Mouse (Mus musculus) erythroblast, embryonic 14.5 days (primary cell): ENCODE results near the gene 1700029J07Rik. TPM values are rescaled to one million over a fixed set of nuclear protein-coding genes. Genes with fewer than 3 reads are reported as not detected.
A peak's percentile ranks its signal among the peaks of the same experiment; 100 is the strongest.

Source experiments
- H3K27me3 ChIP-seq: 2 replicates; pipeline ENCODE4 v1.6.1; 2012; ENCODE audit warnings: inconsistent platforms; ENCODE audit not compliant: control insufficient read depth
- H3K36me3 ChIP-seq: 2 replicates; pipeline ENCODE4 v1.6.1; 2012; ENCODE audit warnings: mild to moderate bottlenecking, inconsistent platforms; ENCODE audit not compliant: control insufficient read depth
- H3K4me1 ChIP-seq: 2 replicates; pipeline ENCODE4 v1.6.1; 2012; ENCODE audit warnings: inconsistent platforms; ENCODE audit not compliant: control insufficient read depth
- H3K4me3 ChIP-seq: replicated peaks from 2 replicates; pipeline ENCODE3; 2012; ENCODE audit warnings: moderate library complexity, mild to moderate bottlenecking, inconsistent platforms
- H3K9me3 ChIP-seq: 2 replicates; pipeline ENCODE4 v1.6.1; 2012; ENCODE audit warnings: low read length, inconsistent platforms, mixed read lengths; ENCODE audit not compliant: control insufficient read depth
- GATA1 ChIP-seq: IDR thresholded peaks from 2 replicates; pipeline ENCODE4 v1.6.1; 2012; ENCODE audit warnings: low read length, inconsistent platforms, mixed read lengths
- TAL1 ChIP-seq: IDR thresholded peaks from 3 replicates; pipeline ENCODE4 v1.6.1; 2012; ENCODE audit warnings: low read length, inconsistent platforms, mixed read lengths
- polyA plus RNA-seq: library from polyadenylated mRNA; stranded (reverse); fragments of >175 nt; gene quantifications from 2 replicates; pipeline ENCODE4 v1.2.3, GENCODE M21; 2012

The 1700029J07Rik gene
- 0.03 TPM in 1 of 2 replicates, not detected in the other for polyA plus RNA-seq

DNA sequence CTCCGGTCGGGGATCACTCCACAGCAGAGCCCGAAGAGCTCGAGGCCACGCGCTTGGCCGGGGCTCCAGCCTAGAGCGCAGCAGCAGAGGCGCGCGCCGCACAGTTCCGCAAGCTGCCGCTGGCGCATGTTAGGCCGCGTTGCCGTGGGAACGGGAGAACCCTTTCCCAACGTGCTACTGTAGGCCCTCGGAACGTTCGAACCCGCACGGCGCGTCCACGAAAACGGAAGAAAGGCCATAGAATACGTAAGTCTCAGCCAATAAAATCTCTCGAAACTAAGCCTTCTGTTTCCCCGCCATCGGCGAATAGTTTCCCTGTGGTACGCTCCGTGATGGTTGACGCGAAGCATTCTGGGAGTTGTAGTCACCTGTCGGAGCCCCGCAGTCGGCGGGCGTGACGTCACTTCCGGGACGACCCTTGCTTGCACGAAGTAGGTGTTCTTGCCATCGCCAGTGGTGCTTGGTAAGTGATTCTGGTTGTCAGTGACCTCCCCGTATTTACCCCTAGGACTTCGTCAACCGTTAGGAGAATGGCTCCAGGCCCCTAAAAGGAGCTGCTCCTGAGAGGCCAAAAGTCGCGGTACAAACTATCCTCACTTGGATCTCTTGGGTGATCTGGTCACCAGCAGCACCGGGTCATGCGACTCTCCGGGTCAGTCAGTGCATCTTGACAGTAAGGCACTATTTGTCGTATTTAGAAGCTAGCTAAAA lies at the start of gene 1700029J07Rik, which contains the start of gene Ufsp2:
Gene 1700029J07Rik (minus strand): TSS at position 127 of the 711 bp plus-strand sequence.
Gene Ufsp2 (plus strand): TSS at position 403 of the 711 bp plus-strand sequence.
- H3K36me3 ChIP-seq = peaks cover 22% of the 10 kb centered on the region
- H3K4me3 ChIP-seq = peak within 1 kb of the TSS; percentile 68
- H3K9me3 ChIP-seq = peaks cover 11% of the 10 kb centered on the region
- H3K4me1 ChIP-seq = peaks cover 25% of the 10 kb centered on the region
- H3K27me3 ChIP-seq = no peaks in the 10 kb centered on the region
- no peak for TF ChIP-seq GATA1

- Histone ChIP-seq H3K36me3 (no peaks in the 10 kb centered on the region), H3K4me1 (no peaks in the 10 kb centered on the region), H3K27me3 (no peaks in the 10 kb centered on the region), H3K9me3 (no peaks in the 10 kb centered on the region), H3K4me3 (no peak overlapping the region)
- no peak for TF ChIP-seq TAL1
These were observed 49.3 kb upstream of the 1700029J07Rik start for GRCm38 (mm10) chr8:46024392-46024791.

- Histone ChIP-seq H3K4me1 (no peaks in the 10 kb centered on the region), H3K4me3 (no peak overlapping the region), H3K36me3 (no peaks in the 10 kb centered on the region), H3K27me3 (no peaks in the 10 kb centered on the region), H3K9me3 (no peaks in the 10 kb centered on the region)
- no peak for TF ChIP-seq TAL1
- no peak for TF ChIP-seq GATA1
These were observed 47.7 kb upstream of the 1700029J07Rik start for GRCm38 (mm10) chr8:46022758-46023157.

GRCm38 (mm10) chr8:46022203-46022602 lies 47.2 kb upstream of the 1700029J07Rik start:
- H3K27me3 ChIP-seq = no peaks in the 10 kb centered on the region
- no peak overlapping the region for H3K4me3 ChIP-seq
- H3K4me1 ChIP-seq = no peaks in the 10 kb centered on the region
- TF ChIP-seq GATA1 (no peak), TAL1 (no peak)
- H3K36me3 ChIP-seq = no peaks in the 10 kb centered on the region
- no peaks in the 10 kb centered on the region for H3K9me3 ChIP-seq

GRCm38 (mm10) chr8:46010746-46011680 lies 36.0 kb upstream of the 1700029J07Rik start:
- TF ChIP-seq GATA1 (no peak), TAL1 (no peak)
- Histone ChIP-seq H3K27me3 (peaks cover 8% of the 10 kb centered on the region), H3K9me3 (no peaks in the 10 kb centered on the region), H3K4me1 (peaks cover 3% of the 10 kb centered on the region), H3K4me3 (no peak overlapping the region), H3K36me3 (no peaks in the 10 kb centered on the region)

- no peak overlapping the region for H3K4me3 ChIP-seq
- TF ChIP-seq TAL1 (no peak), GATA1 (no peak)
These were observed 35.3 kb upstream of the 1700029J07Rik start for GRCm38 (mm10) chr8:46010306-46010705.

DNA sequence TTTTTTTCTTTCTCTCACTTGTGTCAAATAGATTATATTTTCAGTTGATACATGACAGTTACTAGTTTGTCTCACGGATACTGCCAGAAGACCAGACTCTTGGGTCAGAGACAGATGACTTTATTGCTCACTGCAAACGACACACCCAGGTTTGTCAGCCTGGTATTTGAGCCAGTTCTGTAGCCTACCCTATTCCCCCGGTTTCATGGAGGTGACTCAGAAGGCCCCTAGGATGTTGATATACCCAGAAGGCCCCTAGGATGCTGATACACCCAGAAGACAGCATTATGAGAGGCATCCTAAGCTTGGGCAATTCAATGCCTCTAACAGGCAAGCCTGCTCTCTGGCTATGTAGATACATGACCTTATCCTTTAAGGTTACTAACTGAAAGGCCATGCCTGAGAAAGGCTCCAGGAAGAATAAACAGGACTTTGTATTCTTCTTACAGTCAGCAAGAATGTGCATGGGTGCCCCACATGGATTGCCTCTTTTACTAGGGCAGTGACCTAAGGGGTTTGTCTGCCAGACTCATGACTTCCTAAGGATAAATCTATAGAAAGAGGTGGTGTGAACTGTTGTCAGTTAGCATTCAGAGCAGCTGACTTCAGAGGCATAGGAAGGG lies 32.1 kb upstream of the 1700029J07Rik start:
- Histone ChIP-seq H3K4me1 (peaks cover 3% of the 10 kb centered on the region), H3K27me3 (peaks cover 8% of the 10 kb centered on the region), H3K36me3 (no peaks in the 10 kb centered on the region), H3K9me3 (no peaks in the 10 kb centered on the region), H3K4me3 (no peak overlapping the region)
- TF ChIP-seq GATA1 (no peak), TAL1 (no peak)

More at GRCm38 (mm10) chr8:46010306-46010705, 35.3 kb upstream of the 1700029J07Rik start:
- Histone ChIP-seq H3K36me3 (no peaks in the 10 kb centered on the region), H3K27me3 (peaks cover 8% of the 10 kb centered on the region), H3K9me3 (no peaks in the 10 kb centered on the region), H3K4me1 (peaks cover 3% of the 10 kb centered on the region)

- Histone ChIP-seq H3K4me1 (peaks cover 4% of the 10 kb centered on the region), H3K9me3 (no peaks in the 10 kb centered on the region), H3K4me3 (no peak within 1 kb of the TSS), H3K27me3 (peaks cover 3% of the 10 kb centered on the region), H3K36me3 (no peaks in the 10 kb centered on the region)
- TF ChIP-seq GATA1 (no peak), TAL1 (no peak)
These were observed 30.5 kb upstream of the 1700029J07Rik start, which contains the start of gene Ankrd37 for GRCm38 (mm10) chr8:46005596-46005995. TSS of gene Ankrd37 (minus strand) at chr8:46005707.
